Mouse (Mus musculus) stomach, postnatal 0 days (tissue): ENCODE data around the gene Casp14.

Experiments
- CTCF ChIP-seq: IDR thresholded peaks from 2 replicates; pipeline ENCODE4 v1.5.1; 2016; ENCODE audit warnings: antibody characterized with exemption, low read depth, mild to moderate bottlenecking, moderate library complexity
- EP300 ChIP-seq: optimal IDR thresholded peaks from 2 replicates; pipeline ENCODE3; 2016; ENCODE audit warnings: antibody characterized with exemption

- TF ChIP-seq CTCF (no peak), EP300 (no peak)
These were observed 28.1 kb downstream of the Casp14 start for GRCm38 (mm10) chr10:78689973-78690372.
